Mouse (Mus musculus) urinary bladder, postnatal 36 days (tissue): ENCODE results near the gene Wfdc9.

Experiments
- DNase-seq, 2 experiments: peaks; one replicate each; pipeline ENCODE4 v3.0.0; 2022; ENCODE audit warnings: low spot score in 2 of 2, mixed read lengths in 1 of 2

Wfdc9 gene

DNA sequence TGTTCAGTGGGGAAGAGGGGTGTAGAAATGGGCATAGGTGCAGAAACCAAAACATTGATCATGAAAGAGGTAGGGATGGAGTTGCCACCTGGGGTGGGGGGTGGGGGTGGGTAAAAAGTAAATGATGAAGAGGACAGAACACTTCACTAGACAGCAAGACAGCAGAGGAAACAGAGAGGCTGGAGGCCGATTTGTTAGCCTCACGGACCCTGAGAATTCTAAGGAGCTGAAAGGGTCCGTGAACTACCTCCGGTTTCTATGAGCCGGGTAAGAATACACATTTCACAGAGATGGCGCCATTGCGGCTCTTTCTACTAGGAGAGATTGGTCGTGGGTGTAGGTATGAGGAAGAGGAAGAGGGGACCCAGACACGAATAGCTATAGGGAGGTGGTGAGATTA lies at the start of gene Wfdc9:
Wfdc9 (minus strand) TSS at position 101 of the 400 bp plus-strand sequence.
- DNase-seq: no peak

DNA sequence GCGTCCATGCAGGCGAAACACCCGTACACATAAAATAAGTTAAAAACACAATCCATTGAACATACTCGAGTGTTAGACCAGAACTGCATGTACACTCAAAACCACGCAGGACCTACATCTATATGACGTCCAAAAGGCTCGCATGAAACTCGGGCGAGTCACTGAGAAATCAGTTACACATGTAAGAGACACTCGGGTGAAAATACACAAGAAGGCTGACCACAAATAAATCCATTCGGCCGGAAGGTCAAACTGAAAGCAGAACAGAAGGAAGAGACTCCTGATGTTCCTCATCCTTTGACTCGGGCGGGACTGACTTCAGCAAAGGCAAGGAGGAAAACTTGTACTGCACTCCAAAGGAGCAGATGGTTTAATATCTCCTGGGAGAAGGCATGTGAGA lies 49.6 kb upstream of the Wfdc9 start:
- DNase-seq: no peak

DNA sequence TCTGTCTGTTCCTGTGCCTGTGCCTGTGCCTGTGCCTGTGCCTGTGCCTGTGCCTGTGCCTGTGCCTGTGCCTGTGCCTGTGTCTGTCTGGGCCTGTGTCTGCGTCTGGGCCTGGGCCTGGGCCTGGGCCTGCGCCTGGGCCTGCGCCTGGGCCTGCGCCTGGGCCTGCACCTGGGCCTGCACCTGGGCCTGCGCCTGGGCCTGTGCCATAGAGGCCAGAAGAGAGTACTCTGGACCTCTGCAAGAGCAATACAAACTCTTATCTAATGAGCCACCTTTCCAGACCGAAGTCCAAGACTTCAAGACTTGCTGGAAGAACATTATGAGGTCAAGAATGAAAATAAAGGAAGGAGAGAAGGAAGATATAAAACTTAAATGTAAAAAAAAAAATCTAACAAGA lies 48.9 kb upstream of the Wfdc9 start:
- no peak for DNase-seq

DNA sequence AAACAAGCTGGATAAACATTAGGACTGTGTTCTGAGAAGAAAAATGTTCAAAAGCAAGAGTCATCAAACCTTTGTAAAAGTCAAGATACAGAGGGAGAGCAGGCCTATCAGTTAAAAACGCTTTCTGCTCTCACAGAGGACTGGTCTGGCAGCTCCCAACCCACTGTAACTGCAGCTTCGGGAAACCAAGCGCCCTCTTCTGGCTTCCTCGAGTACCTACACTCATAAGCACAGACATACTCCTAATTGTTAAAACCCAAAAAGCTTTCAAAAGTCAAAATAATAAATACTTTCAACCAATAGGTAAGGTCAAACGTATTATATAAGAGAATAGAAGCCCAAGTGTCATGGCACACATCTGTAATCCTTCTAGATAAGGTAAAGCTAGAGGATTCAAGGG lies 47.9 kb upstream of the Wfdc9 start:
- DNase-seq: no peak

DNA sequence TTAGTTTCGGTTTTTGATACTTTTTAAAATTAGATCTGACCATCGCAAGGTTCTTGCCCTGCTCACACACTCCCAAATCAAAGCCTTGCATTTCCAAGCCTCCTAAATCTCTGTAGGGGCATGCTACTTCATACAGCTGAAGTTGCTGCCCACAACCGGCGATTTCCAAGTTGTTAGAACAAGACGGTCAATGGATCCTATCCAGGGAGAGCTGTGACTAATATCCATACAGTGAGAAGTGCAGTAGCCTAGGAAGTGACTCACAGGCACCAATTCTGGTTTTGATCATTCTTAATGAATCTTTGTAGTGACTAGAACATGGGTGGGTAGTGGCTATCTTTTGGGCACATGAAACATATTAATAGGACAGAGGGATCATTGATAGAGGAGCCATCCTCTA lies 45.4 kb upstream of the Wfdc9 start:
- no peak for DNase-seq

DNA sequence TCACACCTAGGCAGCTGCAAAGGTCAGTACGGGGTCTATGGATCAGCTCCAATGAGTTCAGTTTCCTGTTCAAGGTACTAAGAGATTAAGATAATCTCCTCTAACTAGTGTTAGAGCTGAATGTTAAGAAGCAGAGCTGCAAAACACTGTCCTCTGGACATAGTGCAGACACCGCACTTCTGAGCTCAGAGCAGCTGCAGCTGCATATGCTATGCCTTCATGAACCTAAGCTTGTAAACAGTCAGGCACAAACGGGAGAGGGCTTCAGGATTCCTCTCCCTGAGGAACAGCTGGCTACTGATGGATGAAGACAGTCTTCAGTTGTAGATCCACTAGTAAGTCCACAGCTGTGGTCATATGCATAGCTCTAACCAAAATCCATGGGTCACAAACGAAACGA lies 44.6 kb upstream of the Wfdc9 start:
- DNase-seq: no peak

DNA sequence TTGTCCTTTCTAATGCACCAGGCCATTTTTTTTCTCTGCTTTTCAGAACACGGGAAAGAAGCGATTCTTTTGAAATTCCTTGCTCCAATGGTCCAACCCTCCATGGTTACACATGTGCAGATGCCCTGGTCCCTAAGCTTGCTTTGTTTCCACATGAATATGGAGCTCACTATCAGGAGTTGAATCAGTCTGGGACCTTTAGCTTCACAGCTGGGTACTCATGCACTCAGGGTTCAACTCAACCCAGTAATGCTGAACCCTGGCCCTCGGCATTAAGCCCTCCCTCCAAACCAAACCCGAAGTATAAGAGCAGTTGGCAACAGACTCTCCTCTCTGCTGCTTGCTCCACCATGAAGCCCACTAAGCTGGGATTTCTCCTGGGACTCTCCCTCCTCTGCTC lies 41.8 kb upstream of the Wfdc9 start, which contains the start of gene Spint4:
Spint4 (plus strand) TSS at position 301 of the 400 bp plus-strand sequence.
- no peak for DNase-seq

DNA sequence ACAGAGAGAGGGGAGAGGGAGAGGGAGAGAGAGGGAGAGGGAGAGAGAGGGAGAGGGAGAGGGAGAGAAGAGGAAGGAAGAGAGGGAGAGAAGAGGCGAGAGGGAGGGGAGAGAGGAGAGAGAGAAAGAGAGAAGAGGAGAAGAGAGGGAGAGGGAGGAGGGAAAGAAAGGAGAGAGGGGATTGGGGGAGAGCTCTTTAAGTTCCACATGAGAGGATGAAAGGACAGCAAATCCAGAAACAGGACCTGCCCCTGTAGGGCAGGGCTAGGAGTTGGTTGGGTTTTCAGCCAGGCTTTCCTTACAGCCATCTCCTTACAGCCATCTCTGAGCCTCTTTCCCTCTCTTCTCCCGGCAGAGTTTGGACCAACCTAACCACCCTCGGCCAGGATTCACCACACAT lies 28.4 kb upstream of the Wfdc9 start, which contains the start of gene Wfdc13:
Wfdc13 (plus strand) TSS at position 301 of the 400 bp plus-strand sequence.
- no peak for DNase-seq

DNA sequence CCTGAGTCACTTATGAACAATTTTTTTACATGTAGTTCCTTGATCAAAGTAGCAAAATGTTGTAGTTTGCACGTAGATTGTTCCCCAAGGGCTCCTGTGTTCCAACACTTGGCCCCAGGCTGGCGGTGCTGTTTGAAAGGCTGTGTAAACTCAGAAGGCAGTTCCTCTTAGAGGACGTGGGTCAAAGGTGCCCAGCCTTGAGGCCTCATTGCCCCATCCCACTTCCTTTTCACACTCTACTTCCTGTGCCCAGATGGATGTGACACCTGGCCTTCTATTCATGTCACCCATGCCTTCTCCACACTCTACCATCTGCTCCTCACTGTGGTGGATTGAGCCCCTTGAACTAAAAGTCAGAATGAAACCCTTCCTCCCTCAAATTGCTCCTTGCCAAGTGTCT lies 23.5 kb upstream of the Wfdc9 start:
- no peak for DNase-seq

DNA sequence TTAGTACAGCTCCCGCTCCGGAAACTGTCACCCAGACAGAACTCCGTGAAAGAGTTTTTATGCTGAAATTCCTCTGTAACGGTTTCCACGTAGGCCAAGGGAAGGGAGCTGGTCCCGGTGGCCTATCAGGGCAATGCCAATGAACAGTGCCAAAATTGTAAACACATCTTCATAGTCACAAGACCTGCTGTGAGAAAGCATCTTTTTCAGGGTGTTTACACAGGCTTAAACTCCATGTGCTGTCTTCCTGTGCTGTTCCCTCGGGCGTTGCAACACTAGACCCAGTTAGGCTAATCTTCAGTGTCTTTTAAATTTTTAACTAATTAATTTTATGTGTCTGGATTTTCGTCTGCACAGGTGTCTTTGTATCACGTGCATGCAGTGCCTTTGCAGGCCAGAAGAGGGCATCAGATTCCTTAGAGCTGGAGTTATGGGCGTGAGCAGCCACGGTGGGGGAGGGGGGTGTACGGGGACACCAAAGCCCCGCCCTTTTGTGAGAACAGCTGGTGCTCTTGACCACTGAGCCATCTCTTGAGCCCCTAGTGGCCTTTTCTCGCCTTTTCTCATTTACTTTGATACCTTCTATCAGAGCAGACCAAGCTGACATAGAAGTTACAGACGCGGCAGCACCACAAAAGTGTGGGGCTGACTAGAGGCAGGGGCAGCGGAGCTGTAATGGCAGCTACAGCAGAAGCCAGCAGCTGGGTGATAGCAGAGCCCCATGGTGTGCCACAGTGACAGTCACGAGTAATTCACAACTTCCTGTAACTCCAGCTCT lies 22.7 kb upstream of the Wfdc9 start:
- DNase-seq: peak; percentile 55 to 60

DNA sequence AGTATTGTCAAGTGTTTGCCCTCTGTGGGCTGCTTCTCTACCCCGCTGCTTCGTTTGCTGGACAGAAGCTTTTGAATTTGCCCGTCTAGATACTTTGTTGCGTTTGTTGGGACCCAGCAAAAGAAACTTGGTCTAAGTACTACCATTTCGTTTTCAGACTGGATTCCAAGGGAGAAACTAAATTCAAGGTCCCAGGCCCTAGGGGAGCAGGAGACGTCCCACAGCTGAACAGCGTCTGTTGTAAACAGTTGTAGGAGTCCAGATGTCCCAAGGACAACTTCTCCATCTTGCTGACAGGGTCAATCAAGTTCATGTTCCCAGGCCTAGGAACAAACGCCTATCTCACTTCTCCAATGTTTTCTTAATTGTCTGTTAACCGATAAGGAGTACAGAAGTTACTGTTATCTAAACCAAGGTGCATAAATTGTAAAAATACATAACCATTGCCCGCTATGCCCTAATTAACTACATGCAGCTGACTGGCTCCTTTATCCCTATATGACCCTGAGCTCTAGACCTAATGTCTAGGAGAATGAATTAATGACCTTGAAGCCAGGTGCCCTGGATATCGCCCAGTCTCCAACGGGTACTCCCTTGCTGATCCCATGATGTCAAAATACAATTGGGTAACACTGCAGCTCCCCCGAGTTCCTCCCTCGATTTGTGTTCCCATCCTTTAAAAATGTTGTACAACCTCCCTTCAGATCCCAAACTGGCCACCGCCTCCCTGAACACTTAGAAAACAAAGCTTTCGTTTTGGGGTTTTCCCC lies 20.7 kb upstream of the Wfdc9 start:
- no peak for DNase-seq

DNA sequence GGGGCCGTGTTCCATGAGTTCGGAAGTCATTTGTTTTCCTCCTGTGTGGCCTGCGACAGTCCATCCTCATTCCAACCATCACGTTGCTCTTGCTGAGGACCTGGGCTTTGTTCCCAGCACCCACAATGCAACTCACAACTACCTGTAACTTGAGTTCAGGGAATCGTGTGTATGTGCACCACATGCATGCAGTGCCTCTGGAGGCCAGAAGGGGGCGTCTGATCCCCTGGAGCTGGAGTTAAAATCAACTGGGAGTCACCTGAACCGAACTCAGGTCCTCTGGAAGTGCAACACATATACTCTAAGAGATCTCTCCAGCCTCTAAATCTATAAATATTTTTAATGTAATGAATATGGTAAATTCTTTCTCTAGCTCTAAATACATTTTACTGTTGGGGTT lies 19.7 kb upstream of the Wfdc9 start:
- no peak for DNase-seq

DNA sequence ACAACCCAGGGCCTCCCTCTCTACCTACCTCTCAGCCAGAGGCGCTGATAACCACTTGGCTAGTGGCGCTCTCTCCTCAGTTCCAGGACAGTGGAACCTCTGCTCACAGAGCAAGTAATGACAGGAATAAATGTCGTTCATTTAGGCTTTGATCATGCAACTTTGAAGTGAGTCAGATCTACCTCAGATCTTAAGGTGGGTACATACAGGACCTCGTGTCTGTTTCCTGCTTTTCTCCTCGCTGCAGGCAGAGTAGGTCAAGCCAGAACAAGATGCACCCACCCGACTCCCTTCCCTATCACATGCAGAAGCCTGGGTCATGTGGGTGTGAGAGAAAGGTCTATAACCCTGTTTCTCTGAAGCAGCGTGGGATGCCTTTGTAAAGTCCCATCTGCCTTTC lies 17.6 kb upstream of the Wfdc9 start, which contains the start of gene Wfdc11:
Wfdc11 (minus strand) TSS at position 101 of the 400 bp plus-strand sequence.
- DNase-seq: peak; percentile 4 to 18

DNA sequence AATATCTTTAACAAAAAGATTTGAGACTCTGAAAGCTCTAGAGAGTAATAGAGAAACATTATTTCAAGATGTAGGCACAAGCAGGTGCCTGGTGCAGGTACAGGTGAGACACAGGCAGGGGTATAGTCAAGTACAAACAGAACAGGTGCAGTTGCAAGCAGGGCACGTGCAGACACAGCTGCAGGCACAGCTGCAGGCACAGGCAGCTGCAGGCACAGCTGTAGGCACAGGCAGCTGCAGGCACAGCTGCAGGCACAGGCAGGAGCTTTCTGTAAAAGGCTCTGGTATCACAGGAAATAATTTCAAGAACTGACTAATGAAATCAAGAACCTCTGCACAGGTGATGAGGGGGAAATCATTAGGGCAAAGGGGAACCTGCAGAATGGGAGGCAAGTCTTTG lies 14.6 kb upstream of the Wfdc9 start:
- DNase-seq: no peak

DNA sequence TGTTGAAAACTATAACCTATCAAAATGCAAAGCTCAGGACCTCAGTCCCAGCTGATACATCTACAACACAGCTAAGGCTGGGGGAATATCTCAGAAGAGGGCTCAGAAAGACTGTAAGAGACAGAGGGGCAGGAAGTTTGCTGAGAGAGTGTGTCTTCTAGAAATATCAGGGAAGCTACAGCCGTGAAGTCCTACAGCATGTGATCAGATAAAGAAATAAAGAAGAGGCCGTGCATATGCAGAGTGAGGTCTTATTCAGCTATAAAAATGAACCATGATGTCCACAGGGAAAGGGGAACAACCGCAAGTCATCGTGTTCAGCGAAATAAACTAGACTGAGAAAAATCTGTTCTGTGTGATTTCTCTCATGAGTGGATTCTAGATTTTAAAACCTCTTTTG lies 13.9 kb upstream of the Wfdc9 start:
- no peak for DNase-seq

DNA sequence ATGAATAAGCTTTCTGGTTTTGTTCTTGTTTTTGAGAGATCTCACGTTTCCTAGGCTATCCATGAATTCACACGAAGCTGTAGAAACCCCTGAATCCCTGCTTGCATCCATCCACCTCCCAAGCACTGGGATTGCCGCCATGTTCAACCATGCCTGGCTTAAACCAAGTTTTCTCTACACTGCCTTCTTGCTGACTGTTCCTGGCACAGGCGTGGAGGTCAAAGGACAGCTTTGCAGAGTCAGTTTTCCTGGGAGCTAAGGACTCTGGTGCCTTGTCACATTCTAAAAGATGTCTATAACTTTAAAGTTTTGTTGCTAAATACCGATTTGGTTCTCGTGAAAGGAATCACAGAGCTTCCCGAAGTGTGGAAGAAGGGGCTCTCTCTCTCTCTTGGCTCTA lies 8.5 kb upstream of the Wfdc9 start:
- DNase-seq: no peak

DNA sequence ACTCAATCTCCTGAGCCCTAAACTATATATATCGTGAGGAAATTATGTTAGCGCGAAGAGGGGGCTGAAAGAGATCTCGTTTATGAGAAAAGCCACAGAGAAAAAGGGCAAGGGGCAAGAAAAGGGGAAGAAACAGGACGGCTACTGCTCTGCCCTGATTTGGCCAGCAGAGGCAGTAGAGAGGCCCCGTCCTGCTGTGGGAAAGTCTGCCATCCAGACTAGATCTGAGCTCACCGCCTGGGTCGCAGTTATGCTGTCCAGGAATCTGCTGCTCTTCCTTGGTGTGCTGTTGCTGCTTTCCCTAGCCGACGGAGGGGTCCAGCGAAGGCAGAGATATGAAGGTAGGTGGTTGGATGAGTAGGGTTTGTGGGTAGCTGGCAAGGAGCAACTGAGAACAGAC lies 525 bp downstream of the Wfdc9 start, which contains the start of gene Wfdc10:
Wfdc10 (plus strand) TSS at position 189 of the 400 bp plus-strand sequence.
- peak; percentile 29 to 36 for DNase-seq

DNA sequence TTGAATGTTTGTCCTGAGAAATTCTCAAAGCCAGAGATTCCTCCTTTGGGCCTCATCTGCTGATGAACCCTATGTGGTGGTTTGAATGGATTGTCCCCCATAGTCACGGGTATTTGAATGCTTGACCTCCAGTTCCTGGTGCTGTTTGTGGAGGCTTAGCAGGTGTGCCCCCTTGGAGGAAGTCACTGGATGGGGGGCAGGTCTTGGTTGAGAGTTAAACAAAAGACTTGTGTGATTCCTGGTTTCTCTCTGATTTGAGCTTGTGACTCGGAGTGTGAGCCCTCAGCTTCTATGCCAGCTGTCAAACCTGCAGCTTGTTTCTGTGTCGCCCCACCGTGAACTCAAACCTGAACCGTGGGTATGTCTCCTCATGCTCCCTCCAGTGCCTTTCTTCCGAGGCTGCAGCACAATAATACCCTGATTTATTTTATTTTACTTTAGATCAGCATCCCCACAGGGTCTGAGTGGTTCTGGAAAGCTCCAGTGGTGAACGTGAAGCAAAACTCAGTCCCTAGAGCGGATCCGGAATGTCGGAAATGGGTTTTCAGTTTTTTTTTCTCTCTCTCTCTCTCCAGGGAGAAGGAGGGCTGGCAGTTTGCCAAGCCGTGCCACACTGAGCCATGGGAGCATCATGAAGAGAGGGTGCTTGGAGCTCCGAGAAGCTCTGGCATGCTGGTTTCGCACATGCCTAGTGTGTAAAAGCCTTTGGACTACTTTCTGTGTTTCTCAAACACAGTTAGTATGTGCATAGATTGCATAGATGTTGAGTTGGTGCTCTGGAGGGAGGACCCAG lies 14.3 kb downstream of the Wfdc9 start:
- DNase-seq: no peak

DNA sequence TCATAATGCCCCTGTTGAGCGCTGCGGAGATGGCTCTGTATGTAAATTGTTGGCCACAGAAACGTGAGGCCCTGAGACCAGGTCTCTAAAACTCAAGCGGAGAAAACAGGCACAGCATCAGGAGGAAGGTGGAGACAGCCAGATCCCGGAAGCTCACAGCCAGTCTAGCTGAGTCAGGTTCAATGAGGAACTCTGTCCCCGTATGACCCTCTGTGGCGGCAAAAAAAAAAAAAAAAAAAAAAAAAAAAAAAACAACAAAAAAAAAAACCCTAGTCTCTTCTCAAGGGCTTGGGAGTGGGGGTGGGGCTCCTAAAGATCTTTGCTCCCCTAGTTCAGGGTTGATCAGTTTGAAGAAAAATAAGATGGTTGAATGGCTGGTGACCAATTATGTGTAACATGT lies 15.3 kb downstream of the Wfdc9 start:
- no peak for DNase-seq

DNA sequence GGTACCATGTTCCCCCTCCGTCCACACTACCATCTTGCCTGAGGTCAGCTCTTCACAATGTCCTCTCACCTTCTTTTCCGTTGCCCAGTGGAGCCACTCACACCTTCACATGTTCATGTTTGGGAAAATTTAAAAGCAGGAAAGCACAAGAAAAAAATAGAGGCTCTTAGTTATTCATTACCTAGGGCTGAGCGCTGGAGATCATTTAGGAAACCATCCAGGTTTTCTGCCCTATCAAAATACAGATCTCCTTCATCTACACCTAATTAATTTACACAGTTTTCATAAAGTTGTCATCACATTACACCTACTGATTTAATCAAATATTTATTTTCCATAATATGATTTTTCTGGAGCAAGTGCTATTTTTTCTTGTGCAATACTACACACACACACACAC lies 17.7 kb downstream of the Wfdc9 start, which contains the start of gene Wfdc16:
Wfdc16 (minus strand) TSS at position 101 of the 400 bp plus-strand sequence.
- DNase-seq: no peak

DNA sequence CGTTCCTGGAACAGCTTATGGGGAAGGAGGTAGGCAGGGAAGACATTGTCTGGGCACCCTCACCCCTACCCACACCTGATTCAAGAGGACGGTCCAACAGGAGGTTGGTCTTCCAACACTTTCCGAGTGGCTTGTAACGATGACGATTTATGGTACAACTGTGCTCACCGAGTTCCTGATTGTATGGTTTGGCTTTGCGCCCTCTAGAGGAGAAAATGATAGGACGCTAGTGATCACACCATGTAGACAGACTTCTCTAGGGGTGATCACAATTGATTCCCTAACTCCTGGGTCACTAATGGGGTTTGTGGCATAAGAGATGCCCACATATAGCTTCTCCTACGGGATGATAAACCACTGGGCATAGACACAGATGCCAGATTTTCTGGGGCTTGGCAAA lies 21.1 kb downstream of the Wfdc9 start:
- no peak for DNase-seq

DNA sequence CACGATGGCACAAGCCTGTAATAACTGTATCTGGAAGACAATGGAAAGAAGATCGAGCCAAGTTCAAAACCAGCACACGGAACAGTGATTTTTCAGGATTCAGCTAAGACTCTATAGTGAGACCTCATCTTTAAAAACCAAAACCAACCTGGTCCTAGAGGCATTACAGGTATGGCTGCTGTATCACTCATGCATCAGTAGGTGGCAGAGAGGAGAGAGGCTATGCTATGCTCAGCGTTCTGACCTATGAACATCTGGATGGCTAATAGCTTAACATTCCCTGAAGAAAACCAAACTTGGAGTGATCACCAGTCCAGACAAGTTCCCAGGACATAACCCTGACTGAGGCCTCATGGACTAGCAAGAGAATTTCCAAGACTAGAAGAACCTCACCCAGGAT lies 34.6 kb downstream of the Wfdc9 start:
- DNase-seq: no peak
